Mouse (Mus musculus): Measurements from ENCODE around the gene Plpp3.

DNA sequence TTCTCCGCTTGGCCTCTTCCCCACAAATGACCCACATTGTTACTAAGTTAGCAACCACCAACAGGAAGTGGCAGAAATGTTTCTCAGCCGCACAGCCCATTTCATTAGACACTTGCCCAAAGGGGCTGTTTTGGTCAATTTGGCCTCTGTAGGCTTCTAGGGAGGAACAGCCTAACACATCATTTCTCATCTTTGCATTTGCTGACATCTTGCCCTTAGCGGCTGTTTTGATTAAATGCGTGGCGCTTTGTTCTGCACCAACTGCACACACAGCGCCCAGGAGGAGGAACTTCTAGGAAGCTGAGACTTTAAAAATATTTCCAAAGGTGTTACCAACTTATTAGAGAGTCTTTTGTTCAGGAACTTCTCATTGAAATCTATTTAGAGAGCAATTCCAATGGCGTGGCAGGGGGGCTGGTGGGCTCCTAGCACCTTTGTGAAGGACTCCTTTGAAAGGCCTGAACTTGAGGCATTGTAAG is 12.0 kb downstream of the Plpp3 start:
- TF ChIP-seq POLR2A (IDR thresholded peaks at IDR 0.05; ENCODE audit: insufficient read depth, low read depth, low read length) (no peak), CTCF (IDR thresholded peaks at IDR 0.05; ENCODE audit: insufficient read depth, low read depth, low read length) (no peak)

Measured in olfactory bulb, adult 2 months (tissue).